Mouse (Mus musculus): ENCODE measurements around the gene Fgb. TPM values are rescaled to one million over a fixed set of nuclear protein-coding genes. Genes with fewer than 3 reads are reported as not detected.

Gene Fgb
- total and polyA plus RNA-seq, 3 experiments = not detected

DNA sequence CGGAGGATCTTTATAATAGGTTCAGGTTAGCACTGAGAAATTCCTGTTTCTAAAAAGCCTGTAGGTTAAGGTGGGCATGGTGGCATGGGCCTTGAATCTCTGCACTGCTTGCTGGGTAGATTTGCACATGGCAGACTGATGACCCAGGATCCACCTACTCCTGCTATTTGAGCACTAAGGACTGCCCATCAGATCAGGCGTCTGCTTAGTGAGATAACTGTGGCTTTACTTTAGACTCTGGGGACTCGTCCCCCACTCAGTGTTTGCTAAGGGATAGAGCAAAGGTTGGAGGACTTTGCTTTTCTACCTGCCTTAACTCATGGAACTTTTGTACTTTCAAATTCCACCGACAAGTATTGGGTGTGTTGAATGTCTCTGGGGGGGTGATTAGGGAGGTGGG lies 10.0 kb downstream of the Fgb start:
- H3K36me3 ChIP-seq (ENCODE audit: control insufficient read depth, insufficient read depth, low read length) = no peaks in the 10 kb centered on the region
- H3K79me2 ChIP-seq (replicated peaks; ENCODE audit: control insufficient read depth, insufficient read depth, low read length) = no peaks in the 10 kb centered on the region
- TF ChIP-seq POLR2A (IDR thresholded peaks at IDR 0.05; ENCODE audit: insufficient read depth, low read depth, low read length) (no peak), EP300 (IDR thresholded peaks at IDR 0.05; ENCODE audit: insufficient read depth, low read depth, low read length) (no peak), CTCF (IDR thresholded peaks at IDR 0.05) (no peak)
- H3K4me1 ChIP-seq (ENCODE audit: control insufficient read depth, insufficient read depth, low read length) = no peaks in the 10 kb centered on the region
- 62% methylated on average over 4 of the region's 4 CpGs for WGBS
- H3K4me3 ChIP-seq = no peak overlapping the region
- no peak for DNase-seq
- intact Hi-C loops (cut with DNase I) = no loop called here
- H3K9ac ChIP-seq (ENCODE audit: low read depth, low read length) = no peak overlapping the region
- H3K27ac ChIP-seq = no peak overlapping the region
- H3K27me3 ChIP-seq (ENCODE audit: control insufficient read depth, insufficient read depth, low read length) = 0 out of 2 replicates have a peak, but pooled peaks cover 2% of the 10 kb centered on the region

DNA sequence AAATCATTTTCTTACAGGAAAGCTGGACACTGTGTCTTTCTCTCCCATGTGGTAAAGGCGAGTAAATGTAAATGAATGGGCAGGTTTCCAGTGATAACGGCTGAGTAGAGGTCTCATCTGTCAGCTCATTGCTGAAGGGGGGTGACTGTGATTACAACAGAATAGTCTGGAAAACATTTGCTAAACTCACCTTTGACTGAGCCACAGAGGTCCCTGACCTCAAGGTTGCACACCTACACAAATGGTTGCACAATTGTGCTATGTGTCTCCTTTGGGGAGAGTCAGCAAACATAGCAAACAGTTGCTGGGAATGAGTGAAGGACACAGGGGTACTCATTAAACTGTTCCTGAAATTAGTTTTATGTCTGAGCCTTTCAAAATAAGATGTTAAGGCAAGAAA lies 10.8 kb downstream of the Fgb start:
- H3K27me3 ChIP-seq (ENCODE audit: control insufficient read depth, insufficient read depth, low read length) = 0 out of 2 replicates have a peak, but pooled peaks cover 2% of the 10 kb centered on the region

DNA sequence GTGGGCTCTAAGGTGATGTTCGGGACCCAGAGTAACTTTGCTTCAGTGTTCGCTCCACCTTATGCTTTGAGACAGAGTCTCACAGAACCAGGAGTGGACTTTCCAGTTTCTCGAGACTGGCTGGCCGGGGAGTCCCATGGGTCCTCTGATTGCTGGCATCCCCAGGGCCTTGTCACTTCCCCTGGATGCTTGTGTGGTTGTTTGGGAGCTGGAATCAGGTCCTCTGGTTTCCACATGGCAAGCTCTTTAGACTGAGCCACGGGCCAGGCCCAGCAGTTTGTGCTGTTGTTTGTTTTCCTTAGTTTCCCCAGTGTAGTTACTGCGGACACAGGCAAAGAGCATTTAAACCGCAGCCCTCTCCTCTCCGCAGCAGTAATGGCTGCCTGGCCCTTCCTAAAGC lies 15.9 kb downstream of the Fgb start:
- no peaks in the 10 kb centered on the region for H3K36me3 ChIP-seq (ENCODE audit: control insufficient read depth, insufficient read depth, low read length)
- intact Hi-C loops (cut with DNase I) = no loop called here
- H3K79me2 ChIP-seq (replicated peaks; ENCODE audit: control insufficient read depth, insufficient read depth, low read length) = no peaks in the 10 kb centered on the region
- no peaks in the 10 kb centered on the region for H3K4me1 ChIP-seq (ENCODE audit: control insufficient read depth, insufficient read depth, low read length)
- no peaks in the 10 kb centered on the region for H3K27me3 ChIP-seq (ENCODE audit: control insufficient read depth, insufficient read depth, low read length)
- no peak for DNase-seq
- no peak for TF ChIP-seq EP300 (IDR thresholded peaks at IDR 0.05; ENCODE audit: insufficient read depth, low read depth, low read length)
- TF ChIP-seq CTCF (IDR thresholded peaks at IDR 0.05) = no peak
- no peak for TF ChIP-seq POLR2A (IDR thresholded peaks at IDR 0.05; ENCODE audit: insufficient read depth, low read depth, low read length)
- H3K4me3 ChIP-seq = no peak overlapping the region
- H3K9ac ChIP-seq (ENCODE audit: low read depth, low read length) = no peak overlapping the region
- 78% methylated on average over 8 of the region's 8 CpGs for WGBS
- no peak overlapping the region for H3K27ac ChIP-seq

More for the DNA sequence above, 10.8 kb downstream of the Fgb start:
- H3K9ac ChIP-seq (ENCODE audit: low read depth, low read length) = no peak overlapping the region
- no peak overlapping the region for H3K4me3 ChIP-seq
- no peaks in the 10 kb centered on the region for H3K4me1 ChIP-seq (ENCODE audit: control insufficient read depth, insufficient read depth, low read length)
- no peak for TF ChIP-seq CTCF (IDR thresholded peaks at IDR 0.05)
- no peak for TF ChIP-seq POLR2A (IDR thresholded peaks at IDR 0.05; ENCODE audit: insufficient read depth, low read depth, low read length)
- TF ChIP-seq EP300 (IDR thresholded peaks at IDR 0.05; ENCODE audit: insufficient read depth, low read depth, low read length) = no peak
- H3K36me3 ChIP-seq (ENCODE audit: control insufficient read depth, insufficient read depth, low read length) = no peaks in the 10 kb centered on the region
- no peaks in the 10 kb centered on the region for H3K79me2 ChIP-seq (replicated peaks; ENCODE audit: control insufficient read depth, insufficient read depth, low read length)
- WGBS = 63% methylated on average over 2 of the region's 2 CpGs
- intact Hi-C loops (cut with DNase I) = no loop called here
- no peak for DNase-seq
- H3K27ac ChIP-seq = no peak overlapping the region

DNA sequence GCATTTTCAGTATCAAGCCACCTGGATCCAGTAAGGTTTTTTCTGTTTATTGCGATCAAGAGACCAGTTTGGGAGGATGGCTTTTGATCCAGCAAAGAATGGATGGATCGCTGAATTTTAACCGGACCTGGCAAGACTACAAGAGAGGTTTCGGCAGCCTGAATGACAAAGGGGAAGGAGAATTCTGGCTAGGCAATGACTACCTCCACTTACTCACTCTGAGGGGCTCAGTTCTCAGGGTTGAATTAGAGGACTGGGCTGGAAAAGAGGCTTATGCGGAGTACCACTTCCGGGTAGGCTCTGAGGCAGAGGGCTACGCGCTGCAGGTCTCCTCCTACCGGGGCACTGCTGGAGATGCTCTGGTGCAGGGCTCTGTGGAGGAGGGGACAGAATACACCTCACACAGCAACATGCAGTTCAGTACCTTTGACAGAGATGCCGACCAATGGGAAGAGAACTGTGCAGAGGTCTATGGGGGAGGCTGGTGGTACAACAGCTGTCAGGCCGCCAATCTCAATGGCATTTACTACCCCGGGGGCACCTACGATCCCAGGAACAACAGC lies 16.8 kb downstream of the Fgb start:
- no peaks in the 10 kb centered on the region for H3K27me3 ChIP-seq (ENCODE audit: control insufficient read depth, insufficient read depth, low read length)

DNA sequence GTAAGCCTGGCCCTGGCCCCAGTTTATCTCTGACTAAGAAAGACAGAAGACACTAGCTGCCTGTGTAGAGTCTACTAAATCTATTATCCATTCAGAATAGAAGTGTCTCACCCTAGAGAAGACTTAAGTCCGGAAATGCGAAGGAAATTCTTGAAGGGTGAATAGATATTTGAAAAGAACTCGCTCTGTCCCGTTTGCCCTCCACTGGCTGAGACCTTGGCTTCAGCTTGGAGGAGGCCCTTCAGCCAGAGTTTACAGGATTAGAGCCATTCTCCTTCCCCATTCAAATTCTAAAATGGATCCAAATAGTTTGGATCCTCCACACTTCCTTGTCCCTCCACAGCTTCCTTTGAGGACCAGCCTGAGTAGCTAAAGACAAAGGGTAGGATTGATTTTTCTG lies 19.3 kb downstream of the Fgb start:
- Histone ChIP-seq H3K27me3 (ENCODE audit: control insufficient read depth, insufficient read depth, low read length) (no peaks in the 10 kb centered on the region), H3K79me2 (replicated peaks; ENCODE audit: control insufficient read depth, insufficient read depth, low read length) (no peaks in the 10 kb centered on the region), H3K4me3 (no peak overlapping the region), H3K4me1 (ENCODE audit: control insufficient read depth, insufficient read depth, low read length) (no peaks in the 10 kb centered on the region), H3K36me3 (ENCODE audit: control insufficient read depth, insufficient read depth, low read length) (no peaks in the 10 kb centered on the region), H3K27ac (no peak overlapping the region), H3K9ac (ENCODE audit: low read depth, low read length) (no peak overlapping the region)
- DNase-seq = no peak
- intact Hi-C loops (cut with DNase I) = no loop called here
- 83% methylated on average over 4 of the region's 4 CpGs for WGBS
- TF ChIP-seq POLR2A (IDR thresholded peaks at IDR 0.05; ENCODE audit: insufficient read depth, low read depth, low read length) = no peak

More for the DNA sequence above, 16.8 kb downstream of the Fgb start:
- Histone ChIP-seq H3K4me3 (no peak overlapping the region), H3K36me3 (ENCODE audit: control insufficient read depth, insufficient read depth, low read length) (no peaks in the 10 kb centered on the region), H3K27ac (no peak overlapping the region), H3K79me2 (replicated peaks; ENCODE audit: control insufficient read depth, insufficient read depth, low read length) (no peaks in the 10 kb centered on the region), H3K4me1 (ENCODE audit: control insufficient read depth, insufficient read depth, low read length) (no peaks in the 10 kb centered on the region), H3K9ac (ENCODE audit: low read depth, low read length) (no peak overlapping the region)
- TF ChIP-seq POLR2A (IDR thresholded peaks at IDR 0.05; ENCODE audit: insufficient read depth, low read depth, low read length) (no peak), CTCF (IDR thresholded peaks at IDR 0.05) (no peak), EP300 (IDR thresholded peaks at IDR 0.05; ENCODE audit: insufficient read depth, low read depth, low read length) (no peak)
- WGBS = 50% methylated on average over 13 of the region's 13 CpGs
- no peak for DNase-seq
- intact Hi-C loops (cut with DNase I) = no loop called here

DNA sequence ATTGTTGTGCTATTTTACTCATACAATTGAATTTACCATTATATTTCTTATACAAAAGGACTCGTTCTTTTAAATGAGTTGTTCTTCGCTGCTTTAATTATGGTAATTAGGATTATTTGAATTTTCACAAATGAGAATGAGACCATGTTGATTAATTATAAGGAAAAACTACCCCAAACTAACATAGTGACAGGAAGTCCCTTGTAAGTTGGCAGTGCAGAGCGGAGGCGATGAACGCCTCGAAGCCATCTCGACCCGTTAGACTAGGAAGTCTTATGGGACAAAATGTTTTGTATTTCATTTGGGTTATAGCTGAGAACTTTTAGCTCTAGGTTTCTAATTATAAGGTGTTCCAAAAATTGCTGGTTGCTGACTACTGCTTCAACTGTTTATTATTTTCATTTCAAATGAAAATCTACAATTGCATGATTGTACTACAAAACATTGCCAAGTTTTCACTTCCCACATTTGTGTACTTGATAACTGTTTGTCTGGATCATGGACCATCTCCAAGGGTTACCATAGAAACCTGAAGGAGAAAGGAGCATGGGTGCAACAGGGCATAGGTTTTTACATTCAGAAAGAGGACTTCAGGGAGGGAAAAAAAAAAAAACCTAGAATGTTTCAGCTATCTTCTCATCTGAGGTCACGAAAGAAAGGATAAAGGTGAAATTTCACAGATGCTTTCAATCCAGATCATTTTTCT lies 22.0 kb downstream of the Fgb start:
- 84% methylated on average over 9 of the region's 9 CpGs for WGBS
- no peak overlapping the region for H3K4me3 ChIP-seq
- no peaks in the 10 kb centered on the region for H3K27me3 ChIP-seq (ENCODE audit: control insufficient read depth, insufficient read depth, low read length)
- H3K27ac ChIP-seq = no peak overlapping the region
- no peaks in the 10 kb centered on the region for H3K4me1 ChIP-seq (ENCODE audit: control insufficient read depth, insufficient read depth, low read length)
- H3K9ac ChIP-seq (ENCODE audit: low read depth, low read length) = no peak overlapping the region
- TF ChIP-seq POLR2A (IDR thresholded peaks at IDR 0.05; ENCODE audit: insufficient read depth, low read depth, low read length) = no peak
- no peak for TF ChIP-seq EP300 (IDR thresholded peaks at IDR 0.05; ENCODE audit: insufficient read depth, low read depth, low read length)
- DNase-seq = no peak
- H3K79me2 ChIP-seq (replicated peaks; ENCODE audit: control insufficient read depth, insufficient read depth, low read length) = no peaks in the 10 kb centered on the region
- no peaks in the 10 kb centered on the region for H3K36me3 ChIP-seq (ENCODE audit: control insufficient read depth, insufficient read depth, low read length)
- intact Hi-C loops (cut with DNase I) = no loop called here
